Mouse (Mus musculus): ENCODE measurements around the gene Ltbp3. TPM values are rescaled to one million over a fixed set of nuclear protein-coding genes. Genes with fewer than 3 reads are reported as not detected.

Ltbp3 gene
- total and polyA plus RNA-seq, 3 experiments = 0.13 to 0.22 TPM; not detected in 1

GRCm38 (mm10) chr19:5802011-5802786, 61.5 kb downstream of the Ltbp3 start:
- peak; percentile 66 for DNase-seq (ENCODE audit: low spot score)
- TF ChIP-seq GATA1 (IDR thresholded peaks at IDR 0.05; ENCODE audit: borderline replicate concordance, low read length) (no peak), POLR2AphosphoS5 (IDR thresholded peaks at IDR 0.05; ENCODE audit: insufficient replicate concordance, low read depth, low read length) (peak; percentile 99), TAL1 (conservative IDR thresholded peaks at IDR 0.05; ENCODE audit: low read depth, low read length) (no peak), GATA2 (IDR thresholded peaks at IDR 0.05; ENCODE audit: borderline replicate concordance, low read depth, low read length) (no peak), CTCF (IDR thresholded peaks at IDR 0.05; ENCODE audit: low read depth, low read length) (no peak)

DNA sequence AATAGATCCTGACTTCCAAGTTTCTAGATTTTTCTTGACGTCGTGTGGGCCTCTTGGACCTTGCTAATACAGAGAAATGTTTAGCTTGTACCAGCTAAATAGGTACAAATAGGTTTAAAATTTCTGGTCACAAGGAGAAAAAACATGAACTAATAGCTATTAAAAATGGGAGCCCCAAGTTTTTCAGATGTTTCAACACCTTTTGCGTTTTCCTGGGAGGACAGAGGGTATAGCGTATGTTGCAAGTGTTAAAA, 62.0 kb downstream of the Ltbp3 start:
- peaks cover 51% of the 10 kb centered on the region for H3K4me1 ChIP-seq (ENCODE audit: insufficient read depth, low read depth, low read length)
- TF ChIP-seq CTCF (IDR thresholded peaks at IDR 0.05; ENCODE audit: low read depth, low read length) (no peak), POLR2AphosphoS5 (IDR thresholded peaks at IDR 0.05; ENCODE audit: insufficient replicate concordance, low read depth, low read length) (no peak), GATA2 (IDR thresholded peaks at IDR 0.05; ENCODE audit: borderline replicate concordance, low read depth, low read length) (no peak), GATA1 (IDR thresholded peaks at IDR 0.05; ENCODE audit: borderline replicate concordance, low read length) (no peak), TAL1 (conservative IDR thresholded peaks at IDR 0.05; ENCODE audit: low read depth, low read length) (no peak)

More at GRCm38 (mm10) chr19:5802011-5802786, 61.5 kb downstream of the Ltbp3 start:
- Histone ChIP-seq H3K4me3 (ENCODE audit: low read depth, low read length) (peak overlapping the region; percentile 88), H3K4me1 (ENCODE audit: insufficient read depth, low read depth, low read length) (peaks cover 51% of the 10 kb centered on the region), H3K36me3 (replicated peaks) (peaks cover 34% of the 10 kb centered on the region), H3K27me3 (ENCODE audit: insufficient read depth, low read length) (no peaks in the 10 kb centered on the region), H3K9me3 (replicated peaks) (no peaks in the 10 kb centered on the region)
- ATAC-seq (ENCODE audit: extremely low read depth, insufficient number of reproducible peaks, low FRiP score, poor library complexity, severe bottlenecking) = no peak

GRCm38 (mm10) chr19:5803041-5803880, 62.6 kb downstream of the Ltbp3 start:
- H3K4me3 ChIP-seq (ENCODE audit: low read depth, low read length) = peak overlapping the region; percentile 88
- DNase-seq (ENCODE audit: low spot score) (peak; percentile 78), ATAC-seq (ENCODE audit: extremely low read depth, insufficient number of reproducible peaks, low FRiP score, poor library complexity, severe bottlenecking) (peak; percentile 68)
- H3K4me1 ChIP-seq (ENCODE audit: insufficient read depth, low read depth, low read length) = peaks cover 53% of the 10 kb centered on the region
- no peaks in the 10 kb centered on the region for H3K9me3 ChIP-seq (replicated peaks)
- H3K36me3 ChIP-seq (replicated peaks) = peaks cover 24% of the 10 kb centered on the region
- H3K27me3 ChIP-seq (ENCODE audit: insufficient read depth, low read length) = no peaks in the 10 kb centered on the region
- TF ChIP-seq POLR2AphosphoS5 (IDR thresholded peaks at IDR 0.05; ENCODE audit: insufficient replicate concordance, low read depth, low read length) (no peak), GATA1 (IDR thresholded peaks at IDR 0.05; ENCODE audit: borderline replicate concordance, low read length) (no peak), TAL1 (conservative IDR thresholded peaks at IDR 0.05; ENCODE audit: low read depth, low read length) (no peak), CTCF (IDR thresholded peaks at IDR 0.05; ENCODE audit: low read depth, low read length) (no peak), GATA2 (IDR thresholded peaks at IDR 0.05; ENCODE audit: borderline replicate concordance, low read depth, low read length) (no peak)

More for the DNA sequence above, 62.0 kb downstream of the Ltbp3 start:
- DNase-seq (ENCODE audit: low spot score) (no peak), ATAC-seq (ENCODE audit: extremely low read depth, insufficient number of reproducible peaks, low FRiP score, poor library complexity, severe bottlenecking) (no peak)
- Histone ChIP-seq H3K4me3 (ENCODE audit: low read depth, low read length) (peak overlapping the region; percentile 88; the same call in 1 of the 2 replicates), H3K27me3 (ENCODE audit: insufficient read depth, low read length) (no peaks in the 10 kb centered on the region), H3K36me3 (replicated peaks) (peaks cover 28% of the 10 kb centered on the region), H3K9me3 (replicated peaks) (no peaks in the 10 kb centered on the region)

GRCm38 (mm10) chr19:5803881-5804279, 63.2 kb downstream of the Ltbp3 start:
- Histone ChIP-seq H3K9me3 (replicated peaks) (no peaks in the 10 kb centered on the region), H3K36me3 (replicated peaks) (peaks cover 19% of the 10 kb centered on the region), H3K27me3 (ENCODE audit: insufficient read depth, low read length) (no peaks in the 10 kb centered on the region), H3K4me3 (ENCODE audit: low read depth, low read length) (peak overlapping the region; percentile 88), H3K4me1 (ENCODE audit: insufficient read depth, low read depth, low read length) (peaks cover 58% of the 10 kb centered on the region)
- no peak for TF ChIP-seq CTCF (IDR thresholded peaks at IDR 0.05; ENCODE audit: low read depth, low read length)
- TF ChIP-seq TAL1 (conservative IDR thresholded peaks at IDR 0.05; ENCODE audit: low read depth, low read length) = no peak
- no peak for TF ChIP-seq GATA2 (IDR thresholded peaks at IDR 0.05; ENCODE audit: borderline replicate concordance, low read depth, low read length)
- TF ChIP-seq POLR2AphosphoS5 (IDR thresholded peaks at IDR 0.05; ENCODE audit: insufficient replicate concordance, low read depth, low read length) = no peak
- no peak for TF ChIP-seq GATA1 (IDR thresholded peaks at IDR 0.05; ENCODE audit: borderline replicate concordance, low read length)
- DNase-seq (ENCODE audit: low spot score) (no peak), ATAC-seq (ENCODE audit: extremely low read depth, insufficient number of reproducible peaks, low FRiP score, poor library complexity, severe bottlenecking) (no peak)

- peak overlapping the region; percentile 88; the same call in 1 of the 2 replicates for H3K4me3 ChIP-seq (ENCODE audit: low read depth, low read length)
- DNase-seq (ENCODE audit: low spot score) = no peak
These were observed 63.7 kb downstream of the Ltbp3 start for GRCm38 (mm10) chr19:5804371-5804899.

More at GRCm38 (mm10) chr19:5804371-5804899, 63.7 kb downstream of the Ltbp3 start:
- TF ChIP-seq POLR2AphosphoS5 (IDR thresholded peaks at IDR 0.05; ENCODE audit: insufficient replicate concordance, low read depth, low read length) = no peak
- Histone ChIP-seq H3K36me3 (replicated peaks) (peaks cover 16% of the 10 kb centered on the region), H3K4me1 (ENCODE audit: insufficient read depth, low read depth, low read length) (peaks cover 61% of the 10 kb centered on the region), H3K9me3 (replicated peaks) (no peaks in the 10 kb centered on the region), H3K27me3 (ENCODE audit: insufficient read depth, low read length) (no peaks in the 10 kb centered on the region)
- ATAC-seq (ENCODE audit: extremely low read depth, insufficient number of reproducible peaks, low FRiP score, poor library complexity, severe bottlenecking) = no peak
